Mouse (Mus musculus): ENCODE measurements around the gene Epm2aip1. TPM values are rescaled to one million over a fixed set of nuclear protein-coding genes. Genes with fewer than 3 reads are reported as not detected.

Epm2aip1 gene
- total and polyA plus RNA-seq, 3 experiments, result 3.4 to 7.4 TPM; not detected in 1

DNA sequence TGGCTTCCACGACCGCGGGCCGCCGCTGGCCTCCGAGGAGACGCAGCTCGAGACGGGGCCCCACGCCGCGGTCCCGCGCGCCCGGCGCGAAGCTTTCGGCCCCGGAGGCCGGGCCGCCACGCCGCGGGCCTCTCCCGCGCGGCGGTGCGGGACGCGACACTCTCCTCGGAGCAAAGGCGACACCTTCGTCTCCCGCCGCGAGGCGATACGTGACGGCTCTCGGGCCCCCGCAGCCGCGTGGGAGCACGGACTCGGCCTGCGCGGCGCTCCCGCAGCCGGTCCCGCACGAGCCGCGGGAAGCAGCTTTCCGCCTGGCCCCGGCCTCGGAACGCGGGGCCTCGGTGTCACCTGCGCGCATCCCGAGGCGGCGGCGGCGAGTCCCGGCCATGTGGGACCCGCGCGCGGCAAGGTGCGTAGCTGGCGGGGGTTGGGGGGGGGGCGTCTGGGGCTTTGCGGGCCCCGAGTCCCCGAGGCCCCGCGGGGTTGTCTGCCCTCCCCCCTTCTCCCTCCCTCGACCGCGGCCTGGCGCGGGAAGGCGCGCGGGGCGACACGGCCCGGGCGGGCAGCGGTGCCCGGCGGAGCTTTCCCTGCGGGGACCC is 40.2 kb downstream of the Epm2aip1 start:
- Histone ChIP-seq H3K36me3 (ENCODE audit: control insufficient read depth in 1 of 2, insufficient read depth in 2 of 2, low read length in 2 of 2) (no peaks in the 10 kb centered on the region), H3K79me2 (ENCODE audit: control insufficient read depth, insufficient read depth, low read length, poor library complexity) (no peaks in the 10 kb centered on the region), H3K9me3 (replicated peaks; ENCODE audit: insufficient read depth, low read length) (no peaks in the 10 kb centered on the region), H3K9ac (ENCODE audit: control insufficient read depth, low read depth, low read length, poor library complexity, severe bottlenecking) (no peak overlapping the region), H3K27ac (ENCODE audit: control insufficient read depth, low read depth, low read length) (no peak overlapping the region), H3K27me3 (ENCODE audit: control insufficient read depth in 1 of 2, insufficient read depth in 2 of 2, low read length in 2 of 2) (no peaks in the 10 kb centered on the region; a peak in 1 of 4 replicates), H3K4me3 (ENCODE audit: control insufficient read depth in 1 of 2, insufficient read depth in 1 of 2, low read depth in 2 of 2, low read length in 2 of 2) (no peak overlapping the region), H3K4me1 (ENCODE audit: control insufficient read depth in 1 of 2, insufficient read depth in 2 of 2, low read length in 2 of 2) (no peaks in the 10 kb centered on the region)
- no peak for DNase-seq (ENCODE audit: low read depth, low spot score)
- TF ChIP-seq ETS1 (IDR thresholded peaks at IDR 0.05; ENCODE audit: low read depth, low read length) (no peak), POLR2AphosphoS5 (IDR thresholded peaks at IDR 0.05; ENCODE audit: borderline replicate concordance, low read depth, low read length) (no peak), MYC (IDR thresholded peaks at IDR 0.05; ENCODE audit: low read depth, low read length) (no peak)

DNA sequence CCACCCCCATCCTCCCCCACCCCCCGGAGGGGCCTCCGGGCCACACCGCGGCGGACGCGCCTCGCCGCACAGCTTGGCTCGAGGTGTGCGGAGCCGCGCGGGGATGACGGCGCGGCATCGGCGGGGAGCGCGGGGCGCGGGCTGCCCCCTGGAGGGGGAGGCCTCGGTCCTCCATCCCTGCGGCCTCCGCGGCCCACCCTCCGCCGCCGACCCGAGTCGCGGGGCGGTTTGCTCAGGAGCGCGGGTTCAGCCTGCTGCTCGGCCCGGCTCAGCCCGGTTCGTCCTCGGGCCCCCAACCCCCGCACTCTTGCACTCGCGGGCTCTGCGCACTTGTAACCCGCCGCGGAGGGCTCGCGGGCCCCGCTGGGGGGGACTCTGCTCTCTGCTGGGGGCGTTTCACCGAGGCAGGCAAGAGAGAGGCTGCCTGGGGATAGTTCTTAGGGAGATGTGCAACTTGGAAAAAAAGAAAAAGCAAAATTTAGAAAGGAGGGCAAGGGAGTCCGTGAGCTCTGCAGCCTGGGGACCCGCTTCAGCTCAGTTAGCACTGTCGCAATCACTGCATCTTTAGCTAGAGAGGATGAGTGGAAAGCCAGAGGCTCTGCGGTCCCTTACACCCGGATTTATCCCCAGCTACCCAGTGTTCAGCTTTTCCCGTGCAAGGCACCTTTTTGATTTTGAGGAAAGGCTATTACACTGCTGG is 40.9 kb downstream of the Epm2aip1 start:
- no peaks in the 10 kb centered on the region; a peak in 1 of 4 replicates for H3K27me3 ChIP-seq (ENCODE audit: control insufficient read depth in 1 of 2, insufficient read depth in 2 of 2, low read length in 2 of 2)
- H3K9ac ChIP-seq (ENCODE audit: control insufficient read depth, low read depth, low read length, poor library complexity, severe bottlenecking), result no peak overlapping the region
- no peak for TF ChIP-seq SMC3 (IDR thresholded peaks at IDR 0.05; ENCODE audit: low read depth, low read length)
- no peak for TF ChIP-seq TAL1 (IDR thresholded peaks at IDR 0.05; ENCODE audit: low read length)
- TF ChIP-seq USF2 (IDR thresholded peaks at IDR 0.05; ENCODE audit: borderline replicate concordance in 1 of 2, insufficient read depth in 1 of 2, low read depth in 1 of 2, low read length in 2 of 2), result no peak
- TF ChIP-seq TCF12 (IDR thresholded peaks at IDR 0.05; ENCODE audit: low read depth, low read length), result no peak
- no peak for TF ChIP-seq CHD1 (IDR thresholded peaks at IDR 0.05; ENCODE audit: low read depth, low read length)
- no peak for TF ChIP-seq ZC3H11A (IDR thresholded peaks at IDR 0.05; ENCODE audit: low read depth, low read length)
- TF ChIP-seq POLR2A (IDR thresholded peaks at IDR 0.05; ENCODE audit: control insufficient read depth in 1 of 2, insufficient read depth in 1 of 2, low read depth in 1 of 2, low read length in 2 of 2, poor library complexity in 1 of 2), result no peak
- H3K36me3 ChIP-seq (ENCODE audit: control insufficient read depth in 1 of 2, insufficient read depth in 2 of 2, low read length in 2 of 2), result no peaks in the 10 kb centered on the region
- H3K4me1 ChIP-seq (ENCODE audit: control insufficient read depth in 1 of 2, insufficient read depth in 2 of 2, low read length in 2 of 2), result no peaks in the 10 kb centered on the region
- no peak overlapping the region for H3K4me3 ChIP-seq (ENCODE audit: control insufficient read depth in 1 of 2, insufficient read depth in 1 of 2, low read depth in 2 of 2, low read length in 2 of 2)
- no peak overlapping the region for H3K27ac ChIP-seq (ENCODE audit: control insufficient read depth, low read depth, low read length)
- no peaks in the 10 kb centered on the region for H3K9me3 ChIP-seq (replicated peaks; ENCODE audit: insufficient read depth, low read length)
- no peaks in the 10 kb centered on the region for H3K79me2 ChIP-seq (ENCODE audit: control insufficient read depth, insufficient read depth, low read length, poor library complexity)
- DNase-seq (ENCODE audit: low read depth, low spot score), result no peak

DNA sequence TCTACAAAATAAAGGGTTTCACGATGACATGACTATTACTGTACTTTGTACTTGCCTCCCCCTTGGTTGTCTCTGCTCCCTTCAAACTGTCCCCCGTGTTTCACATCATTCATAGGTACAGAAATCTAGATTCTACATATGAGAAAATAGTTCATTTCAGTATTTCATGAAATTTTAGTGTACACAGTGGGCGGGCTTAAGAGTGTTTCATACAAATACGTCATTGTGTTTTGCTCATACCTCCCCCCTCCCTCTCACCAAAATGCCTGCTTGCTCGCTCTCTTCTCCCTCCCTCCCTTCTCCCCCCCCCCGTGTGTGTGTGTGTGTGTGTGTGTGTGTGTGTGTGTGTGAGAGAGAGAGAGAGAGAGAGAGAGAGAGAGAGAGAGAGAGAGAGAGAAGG is 41.6 kb downstream of the Epm2aip1 start:
- H3K9ac ChIP-seq (ENCODE audit: control insufficient read depth, low read depth, low read length, poor library complexity, severe bottlenecking), result no peak overlapping the region
- no peaks in the 10 kb centered on the region for H3K36me3 ChIP-seq (ENCODE audit: control insufficient read depth in 1 of 2, insufficient read depth in 2 of 2, low read length in 2 of 2)
- H3K4me3 ChIP-seq (ENCODE audit: control insufficient read depth in 1 of 2, insufficient read depth in 1 of 2, low read depth in 2 of 2, low read length in 2 of 2), result no peak overlapping the region
- no peaks in the 10 kb centered on the region for H3K9me3 ChIP-seq (replicated peaks; ENCODE audit: insufficient read depth, low read length)
- no peaks in the 10 kb centered on the region for H3K79me2 ChIP-seq (ENCODE audit: control insufficient read depth, insufficient read depth, low read length, poor library complexity)
- H3K27me3 ChIP-seq (ENCODE audit: control insufficient read depth in 1 of 2, insufficient read depth in 2 of 2, low read length in 2 of 2), result no peaks in the 10 kb centered on the region; a peak in 1 of 4 replicates
- DNase-seq (ENCODE audit: low read depth, low spot score), result no peak
- no peaks in the 10 kb centered on the region for H3K4me1 ChIP-seq (ENCODE audit: control insufficient read depth in 1 of 2, insufficient read depth in 2 of 2, low read length in 2 of 2)
- H3K27ac ChIP-seq (ENCODE audit: control insufficient read depth, low read depth, low read length), result no peak overlapping the region
- TF ChIP-seq JUND (IDR thresholded peaks at IDR 0.05; ENCODE audit: low read depth, low read length), result no peak
- no peak for TF ChIP-seq ZKSCAN1 (IDR thresholded peaks at IDR 0.05; ENCODE audit: low read depth, low read length)
- TF ChIP-seq TAL1 (IDR thresholded peaks at IDR 0.05; ENCODE audit: low read length), result no peak
- TF ChIP-seq NELFE (IDR thresholded peaks at IDR 0.05; ENCODE audit: low read depth, low read length), result no peak
- no peak for TF ChIP-seq E2F4 (IDR thresholded peaks at IDR 0.05; ENCODE audit: borderline replicate concordance, low read depth, low read length)
- no peak for TF ChIP-seq POLR2AphosphoS5 (IDR thresholded peaks at IDR 0.05; ENCODE audit: borderline replicate concordance, low read depth, low read length)
- no peak for TF ChIP-seq USF2 (IDR thresholded peaks at IDR 0.05; ENCODE audit: borderline replicate concordance in 1 of 2, insufficient read depth in 1 of 2, low read depth in 1 of 2, low read length in 2 of 2)
- no peak for TF ChIP-seq UBTF (IDR thresholded peaks at IDR 0.05; ENCODE audit: borderline replicate concordance, insufficient read depth, low read depth, low read length)
- TF ChIP-seq MAX (IDR thresholded peaks at IDR 0.05; ENCODE audit: low read length), result no peak
- TF ChIP-seq ZNF384 (IDR thresholded peaks at IDR 0.05; ENCODE audit: low read depth, low read length), result no peak
- TF ChIP-seq NRF1 (IDR thresholded peaks at IDR 0.05; ENCODE audit: insufficient read depth, low read depth, low read length, poor library complexity, severe bottlenecking), result no peak
- TF ChIP-seq TCF12 (IDR thresholded peaks at IDR 0.05; ENCODE audit: low read depth, low read length), result no peak
- no peak for TF ChIP-seq SMC3 (IDR thresholded peaks at IDR 0.05; ENCODE audit: low read depth, low read length)
- TF ChIP-seq KAT2A (conservative IDR thresholded peaks at IDR 0.05; ENCODE audit: low read depth, low read length), result no peak
- TF ChIP-seq MEF2A (IDR thresholded peaks at IDR 0.05; ENCODE audit: extremely low read depth, insufficient replicate concordance, low read depth, low read length, poor library complexity, severe bottlenecking), result no peak
- no peak for TF ChIP-seq MYB (IDR thresholded peaks at IDR 0.05; ENCODE audit: low read depth, low read length)
- TF ChIP-seq GATA1 (IDR thresholded peaks at IDR 0.05; ENCODE audit: low read depth, low read length), result no peak
- no peak for TF ChIP-seq RCOR1 (IDR thresholded peaks at IDR 0.05; ENCODE audit: low read depth, low read length)

Data from MEL (cell line).